Mouse (Mus musculus): Measurements from ENCODE around the gene Pcsk5.

DNA sequence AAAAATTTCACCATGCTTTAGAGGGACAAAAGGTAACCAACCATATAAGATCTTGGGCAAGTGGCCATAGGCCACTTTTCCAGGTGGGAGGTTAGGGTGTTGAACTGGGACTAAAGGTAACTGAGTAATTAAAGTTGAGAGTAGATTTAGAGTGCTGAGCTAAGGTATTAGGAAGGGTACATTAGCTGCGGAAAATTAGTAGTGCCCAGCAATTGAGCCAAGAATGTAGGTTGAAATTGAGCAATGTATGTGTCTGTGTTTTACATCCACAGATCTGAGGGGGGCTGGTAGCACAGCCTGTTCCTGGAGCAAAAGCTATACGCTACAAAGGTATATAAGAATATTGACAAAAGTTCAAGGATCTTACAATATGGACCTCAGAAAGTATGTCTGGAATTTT lies 282.9 kb downstream of the Pcsk5 start:
- TF ChIP-seq POLR2A (IDR thresholded peaks at IDR 0.05; ENCODE audit: extremely low read depth, insufficient read depth, low read length) (no peak), CTCF (IDR thresholded peaks at IDR 0.05; ENCODE audit: low read depth, low read length) (no peak)
